Mouse (Mus musculus): Measurements from ENCODE around the gene Slc27a1.
A peak's percentile ranks its signal among the peaks of the same experiment; 100 is the strongest.

The Slc27a1 gene

DNA sequence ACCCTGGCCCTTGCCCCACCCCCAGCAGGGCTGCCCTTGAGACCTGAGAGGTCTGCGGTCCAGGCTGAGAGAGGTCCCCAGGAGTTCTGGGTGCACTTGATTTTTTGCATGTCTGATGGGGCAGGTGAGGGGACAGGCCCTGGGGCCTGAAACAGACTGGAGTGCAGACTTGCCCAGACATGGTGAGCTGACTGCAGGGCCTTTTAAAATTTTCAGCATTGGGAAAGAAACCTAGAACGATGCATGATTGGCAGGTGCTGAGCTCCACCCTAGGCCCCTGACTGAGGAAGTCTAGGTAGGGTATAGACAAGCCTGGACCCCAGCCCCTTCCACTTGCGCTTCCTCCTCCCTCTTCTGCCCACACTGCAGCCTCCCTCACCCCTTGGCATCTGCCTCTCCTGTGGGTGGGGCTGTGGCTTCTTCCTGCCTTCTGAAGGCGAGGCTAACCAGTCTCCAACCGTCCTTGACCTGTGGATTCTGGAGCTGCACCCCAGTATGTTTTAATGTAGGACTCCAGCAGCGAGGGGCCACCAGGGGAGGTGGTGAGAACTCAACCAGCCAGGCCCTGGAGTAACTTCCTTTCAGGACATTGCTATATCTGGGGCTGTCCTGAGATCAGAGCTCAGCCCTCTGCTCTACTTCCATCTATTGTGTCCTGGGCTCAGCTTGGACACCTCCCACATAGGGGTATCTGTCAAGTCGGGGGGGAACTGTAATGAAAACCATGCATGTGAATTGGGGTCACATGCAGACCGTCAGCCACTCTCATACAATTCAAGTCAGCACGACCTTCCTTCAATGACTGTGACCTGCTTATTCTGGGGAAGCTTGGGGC lies 58.8 kb downstream of the Slc27a1 start:
- DNase-seq: no peak

DNA sequence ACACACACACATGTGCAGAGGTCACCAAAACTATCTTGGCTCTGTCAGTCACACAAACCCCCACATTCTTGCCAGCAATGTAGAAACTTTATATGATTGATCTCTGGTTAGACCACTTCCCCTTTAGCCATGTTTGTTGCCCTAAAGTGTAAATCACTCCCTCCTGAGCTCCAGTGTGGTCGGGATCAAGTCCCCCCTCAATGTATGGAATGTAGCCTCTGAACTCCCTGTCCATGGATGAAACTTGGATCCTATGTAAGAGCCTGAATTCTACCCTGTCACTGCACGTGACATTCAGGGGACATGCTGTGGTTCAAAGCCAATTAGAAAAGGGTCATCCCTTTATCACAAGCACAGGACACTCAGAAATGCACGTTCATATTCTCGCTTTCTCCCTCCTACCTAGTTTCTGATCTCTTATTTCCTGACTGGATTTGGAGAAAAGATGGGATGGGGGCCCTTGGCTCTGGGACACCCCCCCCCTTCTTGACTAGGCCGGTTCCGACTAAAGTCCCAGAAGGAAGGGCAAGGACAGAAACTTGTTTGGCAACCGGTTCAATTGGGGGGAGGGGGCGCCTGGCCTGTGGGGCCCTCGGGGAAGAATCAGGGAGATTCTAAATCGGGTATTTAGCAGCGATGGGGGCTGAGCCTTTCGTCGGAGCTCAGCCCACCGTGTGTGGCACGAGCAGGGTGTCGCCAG lies 59.9 kb downstream of the Slc27a1 start:
- no peak for DNase-seq

DNA sequence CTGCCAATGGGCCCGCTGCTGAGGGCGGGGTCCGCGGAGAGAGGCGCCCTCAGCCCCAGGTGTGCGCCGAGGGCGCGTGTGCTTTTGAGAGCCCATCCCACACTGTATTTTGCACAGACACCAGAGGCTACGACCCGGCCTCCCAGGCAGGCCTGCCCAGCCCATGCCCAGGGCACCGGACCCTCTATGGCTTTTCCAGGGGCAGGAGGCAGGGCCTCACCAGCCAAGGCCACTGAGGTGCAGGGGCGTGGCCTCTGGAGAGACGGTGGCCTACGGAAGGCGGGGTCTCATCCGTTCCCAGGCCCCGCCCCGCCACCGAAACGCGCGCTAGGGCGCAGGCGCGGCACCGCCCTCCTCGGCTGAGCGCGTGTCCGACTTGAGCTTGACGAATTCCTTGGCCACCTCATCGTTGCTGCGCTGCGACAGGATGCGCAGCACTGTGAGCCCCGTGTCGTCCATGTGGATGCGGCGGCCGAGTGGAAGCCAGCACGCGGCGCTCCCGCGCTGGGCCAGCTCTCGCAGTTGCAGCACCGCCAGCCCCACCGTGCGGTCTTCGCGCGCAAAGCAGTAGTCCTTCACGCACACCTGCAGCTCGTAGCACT lies 60.5 kb downstream of the Slc27a1 start:
- DNase-seq: peak; percentile 89

DNA sequence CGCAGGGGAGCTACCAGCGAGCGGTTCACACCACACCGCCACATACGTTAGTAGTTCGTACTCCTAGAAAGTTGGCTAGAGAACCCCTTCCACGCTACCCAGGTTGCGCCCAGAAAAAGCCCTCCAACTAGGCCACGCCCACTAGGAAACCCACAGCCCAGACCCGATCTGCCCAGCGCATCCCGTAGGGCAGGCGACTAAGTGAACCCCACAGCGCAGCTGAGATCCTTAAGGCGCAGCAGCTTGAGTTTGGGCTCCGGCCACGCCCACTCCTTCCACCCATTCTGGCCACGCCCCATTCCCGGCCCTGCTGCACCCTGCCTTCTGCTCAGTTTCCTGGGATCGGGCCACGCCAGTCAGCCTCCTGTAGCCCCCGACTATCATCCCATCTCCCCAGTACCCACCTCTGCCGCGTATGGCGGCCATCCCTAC lies 61.1 kb downstream of the Slc27a1 start:
- DNase-seq: no peak

DNA sequence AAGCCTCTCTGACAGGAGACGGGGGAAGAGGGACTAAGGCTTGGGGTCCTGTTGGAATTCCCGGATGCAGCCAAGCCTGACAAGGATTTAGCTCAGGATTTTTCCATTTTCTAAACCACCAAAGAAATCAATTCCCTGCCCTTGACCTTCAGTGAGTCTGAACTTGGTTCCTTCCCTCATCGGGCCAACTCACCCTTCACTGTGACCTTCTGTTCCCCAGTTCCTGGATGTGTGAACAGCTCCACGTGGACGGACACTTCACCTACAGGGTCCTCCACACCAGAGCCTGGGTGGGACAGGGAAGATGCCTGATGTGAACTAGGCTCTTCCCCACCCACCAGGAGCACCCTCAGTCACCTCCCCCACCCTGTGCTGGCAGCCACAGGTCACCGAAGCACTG lies 62.1 kb downstream of the Slc27a1 start:
- DNase-seq: no peak

DNA sequence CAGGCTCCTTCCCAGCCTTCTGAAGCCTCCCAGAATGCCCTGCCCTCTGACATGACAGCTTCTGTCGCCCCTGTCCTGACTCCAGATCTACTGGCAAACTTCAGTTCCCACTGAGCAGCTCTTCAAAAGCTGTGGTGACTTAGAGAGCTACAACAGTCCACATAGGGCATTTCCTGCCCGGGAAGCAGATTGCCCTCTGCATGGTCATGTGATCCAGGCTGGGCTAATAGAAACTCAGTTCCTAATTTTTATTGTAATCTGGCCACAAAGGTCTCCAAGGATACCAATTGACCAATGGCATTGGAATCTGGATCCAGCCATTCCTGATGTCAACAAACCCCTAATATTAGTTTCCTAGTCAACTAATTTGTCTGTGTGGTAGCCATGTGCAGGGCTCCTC lies 63.2 kb downstream of the Slc27a1 start:
- DNase-seq: no peak

DNA sequence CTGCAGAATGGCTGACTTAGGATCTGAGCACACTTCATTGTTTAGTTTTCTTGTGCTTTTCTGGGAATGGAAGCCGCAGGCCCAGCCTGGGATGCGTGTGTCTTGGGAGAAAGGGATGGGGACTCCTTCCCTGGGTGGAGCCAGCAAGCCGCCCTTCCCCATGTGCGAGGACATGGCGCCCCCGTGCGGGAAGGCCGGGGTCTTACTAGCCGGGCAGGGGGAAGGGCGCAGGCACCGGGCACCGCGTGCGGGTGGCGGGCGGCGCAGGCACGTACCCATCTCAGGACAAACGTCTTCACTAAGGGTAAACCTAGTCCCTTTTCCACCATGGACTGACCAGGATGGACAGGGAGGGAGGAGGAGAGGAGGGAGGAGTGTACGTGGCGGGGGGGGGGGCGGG lies 64.5 kb downstream of the Slc27a1 start:
- DNase-seq: no peak

DNA sequence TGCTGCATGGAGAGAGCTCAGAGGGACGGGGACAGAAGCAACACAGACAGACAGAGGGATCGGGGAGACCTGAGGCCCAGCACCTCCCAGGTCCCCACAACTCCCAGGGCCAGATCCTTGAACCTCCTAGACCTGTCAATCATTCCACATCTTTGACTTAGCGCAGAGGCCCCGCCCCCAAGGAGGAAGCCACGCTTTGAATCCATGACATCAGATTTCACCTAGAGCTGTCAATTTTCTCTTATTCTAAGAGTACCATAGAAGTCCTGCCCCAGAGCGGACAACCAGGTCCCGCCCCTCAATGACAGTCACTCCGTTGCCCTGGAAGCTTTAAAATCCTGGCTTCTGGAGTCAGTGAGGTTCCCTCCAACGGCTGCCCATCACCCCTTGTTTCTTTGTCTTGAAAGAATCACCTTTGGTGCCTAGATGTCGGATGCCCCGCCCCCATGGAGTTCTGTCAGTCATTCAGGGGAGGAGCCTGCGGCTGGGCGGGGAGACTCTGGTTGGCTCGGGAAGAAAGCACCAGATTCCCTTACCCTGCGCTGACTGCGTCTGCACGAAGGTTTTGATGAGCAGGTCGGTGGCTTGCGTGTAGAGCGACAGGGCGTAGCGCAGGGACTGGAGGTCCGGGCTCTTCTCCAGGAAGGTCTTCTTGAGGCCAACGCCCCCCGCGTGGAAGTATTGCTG lies 65.4 kb downstream of the Slc27a1 start:
- DNase-seq: no peak

Data from right cerebral cortex, postnatal 14 days (tissue).